Mouse (Mus musculus) heart, adult 8-10 months (tissue): Measurements from ENCODE around the gene Cstb. TPM values are rescaled to one million over a fixed set of nuclear protein-coding genes. Genes with fewer than 3 reads are reported as not detected.

Experiments used
- DNase-seq: peaks from one replicate; pipeline ENCODE4 v3.0.0; 2022; ENCODE audit warnings: low spot score
- microRNA-seq: library from miRNA; unstranded; fragments of <30 nt; microRNA quantifications from one replicate; pipeline ENCODE4 v1.2.0, GENCODE M21; 2022
- total RNA-seq, 4 experiments: library from RNA; stranded (reverse); gene quantifications; 2 replicates each; pipeline ENCODE4 v1.2.4; 2022

Gene Cstb
- total RNA-seq, 4 experiments from 2014 or later, result 16.4 to 26.2 (median 24.4) TPM

GRCm38 (mm10) chr10:78460463-78460862, 35.0 kb downstream of the Cstb start:
- no peak for DNase-seq

GRCm38 (mm10) chr10:78461767-78462166, 36.3 kb downstream of the Cstb start:
- no peak for DNase-seq

- DNase-seq, result no peak
These were observed 37.7 kb downstream of the Cstb start for GRCm38 (mm10) chr10:78462945-78463768.

GRCm38 (mm10) chr10:78463769-78464167, 38.3 kb downstream of the Cstb start:
- DNase-seq, result no peak

- DNase-seq, result no peak
These were observed 38.8 kb downstream of the Cstb start for GRCm38 (mm10) chr10:78464201-78464791.

GRCm38 (mm10) chr10:78464792-78465207, 39.3 kb downstream of the Cstb start, which contains the start of gene Pdxk:
Gene Pdxk (minus strand): TSS chr10:78464975.
- peak; percentile 95 for DNase-seq

GRCm38 (mm10) chr10:78465472-78465871, 40.0 kb downstream of the Cstb start:
- DNase-seq, result peak; percentile 42

GRCm38 (mm10) chr10:78466647-78467046, 41.2 kb downstream of the Cstb start:
- DNase-seq, result no peak

- no peak for DNase-seq
These were observed 42.4 kb downstream of the Cstb start for GRCm38 (mm10) chr10:78467761-78468310.

- no peak for DNase-seq
These were observed 45.3 kb downstream of the Cstb start for GRCm38 (mm10) chr10:78470582-78471313.

- DNase-seq, result no peak
These were observed 46.6 kb downstream of the Cstb start for GRCm38 (mm10) chr10:78472046-78472445.

GRCm38 (mm10) chr10:78473434-78473833, 48.0 kb downstream of the Cstb start:
- DNase-seq, result no peak

GRCm38 (mm10) chr10:78474759-78475158, 49.3 kb downstream of the Cstb start:
- no peak for DNase-seq

- DNase-seq, result no peak
These were observed 51.4 kb downstream of the Cstb start for GRCm38 (mm10) chr10:78476821-78477220.

Small RNA genes within 50 kb of the gene (microRNA-seq; reads per million reads assigned to microRNA genes)
- gene Mir6410 (not detected), gene Mir6907 (1.7 reads per million), gene Mir6908 (not detected)

Other genes with a start within 250 kb of the Cstb start
- 10 to 100 TPM; 11.1 to 12.3 (median 11.6) TPM for gene Pwp2, start 240.5 kb upstream of the Cstb start, total RNA-seq
- 10 to 100 TPM; 43.6 to 62.3 (median 52.9) TPM for gene Trappc10, start 181.0 kb upstream of the Cstb start, total RNA-seq
- gene Agpat3, start 73.2 kb upstream of the Cstb start, total RNA-seq, result 100 to 1,000 TPM; 206 to 254 (median 219) TPM
- gene Rrp1, start 12.6 kb upstream of the Cstb start, total RNA-seq, result 100 to 1,000 TPM in 2 of 4 experiments, 10 to 100 TPM in 2; 87.2 to 106 (median 96.3) TPM
- gene Pdxk, start 39.3 kb downstream of the Cstb start, total RNA-seq, result 10 to 100 TPM; 12.9 to 14.3 (median 13.4) TPM
- gene Olfr1358, start 91.8 kb downstream of the Cstb start, total RNA-seq, result not detected
- 10 to 100 TPM; 37.2 to 42.0 (median 39.7) TPM for gene Ilvbl, start 148.7 kb downstream of the Cstb start, total RNA-seq
- gene Syde1, start 166.3 kb downstream of the Cstb start, total RNA-seq, result 10 to 100 TPM; 10.5 to 13.2 (median 12.2) TPM
- not detected for gene Olfr1357, start 192.4 kb downstream of the Cstb start, total RNA-seq